14 mouse cellular contexts compared by ENCODE assay signal in genomic region chr9:108052411-108052810, GRCm38 (mm10). TPM values are rescaled to one million over a fixed set of nuclear protein-coding genes. Genes with fewer than 3 reads are reported as not detected.
DNase-seq lines count a peak whose midpoint lies in the region; ATAC-seq lines count a peak whose summit lies in the region.
"Had no signal": no experiment of that assay in that cellular context is flagged by ENCODE, and none has a peak within 500 bp of the region (broad histone marks: within the 10 kb centered on the region; RNA-seq: fewer than 3 reads in every experiment).

No protein-coding gene starts in this region.

- peaks cover 43% of the 10 kb centered on the region for H3K4me1 ChIP-seq in heart, embryonic 15.5 days (replicated peaks)
- peaks cover 33% of the 10 kb centered on the region for H3K4me1 ChIP-seq in midbrain, embryonic 15.5 days
- peaks cover 17% of the 10 kb centered on the region for H3K4me1 ChIP-seq in midbrain, embryonic 11.5 days (ENCODE audit: control insufficient read depth, insufficient read depth, low read length)
- H3K4me1 ChIP-seq in liver, embryonic 13.5 days (replicated peaks): peaks cover 66% of the 10 kb centered on the region
- peaks cover 35% of the 10 kb centered on the region for H3K4me1 ChIP-seq in forebrain, embryonic 12.5 days

- peaks cover 44% of the 10 kb centered on the region; the same call in 1 of the 2 replicates for H3K36me3 ChIP-seq in heart, embryonic 15.5 days
- H3K36me3 ChIP-seq in midbrain, embryonic 15.5 days (replicated peaks): peaks cover 15% of the 10 kb centered on the region; the same call in 1 of the 2 replicates
- peaks cover 8% of the 10 kb centered on the region; the same call in 1 of the 2 replicates for H3K36me3 ChIP-seq in midbrain, embryonic 11.5 days (ENCODE audit: control insufficient read depth, insufficient read depth, low read length)
- peaks cover 72% of the 10 kb centered on the region for H3K36me3 ChIP-seq in liver, embryonic 13.5 days
- H3K36me3 ChIP-seq in forebrain, embryonic 12.5 days (replicated peaks): peaks cover 65% of the 10 kb centered on the region

- H3K4me2 ChIP-seq in heart, embryonic 15.5 days: no peak overlapping the region
- H3K4me2 ChIP-seq in midbrain, embryonic 15.5 days: no peak overlapping the region
- H3K4me2 ChIP-seq in midbrain, embryonic 11.5 days: no peak overlapping the region
- no peak overlapping the region for H3K4me2 ChIP-seq in liver, embryonic 13.5 days
- no peak overlapping the region for H3K4me2 ChIP-seq in forebrain, embryonic 12.5 days

- H3K27me3 ChIP-seq in heart, embryonic 15.5 days: no peaks in the 10 kb centered on the region
- no peaks in the 10 kb centered on the region for H3K27me3 ChIP-seq in midbrain, embryonic 15.5 days (replicated peaks)
- H3K27me3 ChIP-seq in midbrain, embryonic 11.5 days (ENCODE audit: control insufficient read depth, insufficient read depth, low read length): no peaks in the 10 kb centered on the region
- no peaks in the 10 kb centered on the region for H3K27me3 ChIP-seq in liver, embryonic 13.5 days
- no peaks in the 10 kb centered on the region for H3K27me3 ChIP-seq in forebrain, embryonic 12.5 days
- H3K27me3 ChIP-seq: lung, embryonic 15.5 days; midbrain, embryonic 12.5 days had no signal

- H3K9ac ChIP-seq in heart, embryonic 15.5 days: no peak overlapping the region
- no peak overlapping the region for H3K9ac ChIP-seq in midbrain, embryonic 15.5 days
- H3K9ac ChIP-seq in midbrain, embryonic 11.5 days (ENCODE audit: low read length): no peak overlapping the region
- no peak overlapping the region for H3K9ac ChIP-seq in liver, embryonic 13.5 days
- H3K9ac ChIP-seq in forebrain, embryonic 12.5 days: no peak overlapping the region
- H3K9ac ChIP-seq: midbrain, embryonic 12.5 days had no signal

- DNase-seq in heart, postnatal 4 days: no peak
- DNase-seq in midbrain, embryonic 11.5 days (ENCODE audit: low spot score, missing footprints): no peak
- DNase-seq in liver, embryonic 13.5 days: no peak

- 61% methylated on average over 7 of the region's 7 CpGs for WGBS in heart, embryonic 15.5 days
- 77% methylated on average over 7 of the region's 7 CpGs for WGBS in midbrain, embryonic 15.5 days
- 70% methylated on average over 7 of the region's 7 CpGs for WGBS in midbrain, embryonic 11.5 days
- 70% methylated on average over 7 of the region's 7 CpGs for WGBS in liver, embryonic 13.5 days (ENCODE audit: insufficient replicate concordance)
- WGBS in forebrain, embryonic 12.5 days: 75% methylated on average over 7 of the region's 7 CpGs

- H3K4me3 ChIP-seq in heart, embryonic 15.5 days: no peak overlapping the region
- H3K4me3 ChIP-seq in midbrain, embryonic 15.5 days: no peak overlapping the region
- no peak overlapping the region for H3K4me3 ChIP-seq in midbrain, embryonic 11.5 days (ENCODE audit: low read depth, low read length)
- H3K4me3 ChIP-seq in liver, embryonic 13.5 days (replicated peaks): no peak overlapping the region
- H3K4me3 ChIP-seq in forebrain, embryonic 12.5 days (replicated peaks): no peak overlapping the region
- H3K4me3 ChIP-seq: lung, embryonic 15.5 days; midbrain, embryonic 12.5 days had no signal

- no peaks in the 10 kb centered on the region for H3K9me3 ChIP-seq in heart, embryonic 15.5 days (replicated peaks)
- no peaks in the 10 kb centered on the region for H3K9me3 ChIP-seq in midbrain, embryonic 15.5 days
- no peaks in the 10 kb centered on the region for H3K9me3 ChIP-seq in midbrain, embryonic 11.5 days (ENCODE audit: control insufficient read depth, low read length)
- no peaks in the 10 kb centered on the region for H3K9me3 ChIP-seq in liver, embryonic 13.5 days (replicated peaks)
- no peaks in the 10 kb centered on the region for H3K9me3 ChIP-seq in forebrain, embryonic 12.5 days
- H3K9me3 ChIP-seq: forebrain, embryonic 10.5 days; lung, embryonic 15.5 days; midbrain, embryonic 12.5 days had no signal

- ATAC-seq in heart, embryonic 15.5 days (replicated peaks; ENCODE audit: insufficient number of reproducible peaks, insufficient read depth, low FRiP score, low read depth): no peak
- no peak for ATAC-seq in midbrain, embryonic 15.5 days (replicated peaks)
- ATAC-seq in midbrain, embryonic 11.5 days (ENCODE audit: low FRiP score): no peak
- no peak for ATAC-seq in liver, embryonic 13.5 days (ENCODE audit: low read depth)
- ATAC-seq in forebrain, embryonic 12.5 days (ENCODE audit: low FRiP score): no peak
- no peak for ATAC-seq in megakaryocyte progenitor cell, adult 5-6 weeks (replicated peaks; ENCODE audit: poor library complexity)

- peak overlapping the region; percentile 12; the same call in 1 of the 2 replicates for H3K27ac ChIP-seq in heart, embryonic 15.5 days
- H3K27ac ChIP-seq in midbrain, embryonic 15.5 days: peak overlapping the region; percentile 42; the same call in 1 of the 2 replicates
- no peak overlapping the region for H3K27ac ChIP-seq in midbrain, embryonic 11.5 days (ENCODE audit: low read depth, low read length)
- peak overlapping the region; percentile 14; the same call in 1 of the 2 replicates for H3K27ac ChIP-seq in liver, embryonic 13.5 days
- no peak overlapping the region for H3K27ac ChIP-seq in forebrain, embryonic 12.5 days
- H3K27ac ChIP-seq: forebrain, embryonic 10.5 days; midbrain, embryonic 12.5 days had no signal

RNA-seq across cellular contexts. Expression of gene Amigo3, which starts 0.5 kb away (rescaled TPM):
- polyA plus RNA-seq in heart, embryonic 15.5 days (2015; fragmentation: Nextera tagmentation; extraction: Ambion mirVana): 1.5 and 2.3 TPM in 2 replicates
- 1 to 10 TPM; 2.3 to 2.6 TPM for total RNA-seq in heart, postnatal 4 days (2021)
- polyA plus RNA-seq in midbrain, embryonic 15.5 days (2015; fragmentation: Nextera tagmentation; extraction: Ambion mirVana): 3.5 and 3.6 TPM in 2 replicates
- 1.5 and 2.0 TPM in 2 replicates for polyA plus RNA-seq in midbrain, embryonic 11.5 days (2014; fragmentation: Nextera tagmentation; extraction: Ambion mirVana)
- 1.2 and 1.4 TPM in 2 replicates for polyA plus RNA-seq in liver, embryonic 13.5 days (2015; fragmentation: Nextera tagmentation; extraction: Ambion mirVana)
- polyA plus RNA-seq in forebrain, embryonic 12.5 days (2016; fragmentation: Nextera tagmentation; extraction: Ambion mirVana): 3.6 and 3.8 TPM in 2 replicates
- total RNA-seq in megakaryocyte progenitor cell, adult 5-6 weeks (2015): 1.3 TPM in 2 replicates
- 2.0 and 2.6 TPM in 2 replicates for total RNA-seq in megakaryocyte progenitor cell, adult 5-6 weeks (2017)

RNA-seq across cellular contexts. Expression of gene Gmppb, which starts 3.4 kb away (rescaled TPM):
- polyA plus RNA-seq in heart, embryonic 15.5 days (2015; fragmentation: Nextera tagmentation; extraction: Ambion mirVana): 18.3 and 23.8 TPM in 2 replicates
- 10 to 100 TPM; 14.2 to 17.1 TPM for total RNA-seq in heart, postnatal 4 days (2021)
- polyA plus RNA-seq in midbrain, embryonic 15.5 days (2015; fragmentation: Nextera tagmentation; extraction: Ambion mirVana): 19.6 and 22.0 TPM in 2 replicates
- polyA plus RNA-seq in midbrain, embryonic 11.5 days (2014; fragmentation: Nextera tagmentation; extraction: Ambion mirVana): 18.3 and 19.2 TPM in 2 replicates
- 21.0 TPM in 2 replicates for polyA plus RNA-seq in liver, embryonic 13.5 days (2015; fragmentation: Nextera tagmentation; extraction: Ambion mirVana)
- polyA plus RNA-seq in forebrain, embryonic 12.5 days (2016; fragmentation: Nextera tagmentation; extraction: Ambion mirVana): 18.2 and 19.3 TPM in 2 replicates
- total RNA-seq in megakaryocyte progenitor cell, adult 5-6 weeks (2015): 7.4 and 11.7 TPM in 2 replicates
- 42.7 and 43.7 TPM in 2 replicates for total RNA-seq in megakaryocyte progenitor cell, adult 5-6 weeks (2017)

RNA-seq across cellular contexts. Expression of gene Mst1, which starts 27.8 kb away (rescaled TPM):
- 0.81 TPM in 1 of 2 replicates, not detected in the other for polyA plus RNA-seq in heart, embryonic 15.5 days (2015; fragmentation: Nextera tagmentation; extraction: Ambion mirVana)
- not detected for total RNA-seq in heart, postnatal 4 days (2021)
- not detected in 2 replicates for polyA plus RNA-seq in midbrain, embryonic 15.5 days (2015; fragmentation: Nextera tagmentation; extraction: Ambion mirVana)
- polyA plus RNA-seq in midbrain, embryonic 11.5 days (2014; fragmentation: Nextera tagmentation; extraction: Ambion mirVana): 0.47 and 0.78 TPM in 2 replicates
- 15.5 and 18.6 TPM in 2 replicates for polyA plus RNA-seq in liver, embryonic 13.5 days (2015; fragmentation: Nextera tagmentation; extraction: Ambion mirVana)
- polyA plus RNA-seq in forebrain, embryonic 12.5 days (2016; fragmentation: Nextera tagmentation; extraction: Ambion mirVana): 0.27 and 0.41 TPM in 2 replicates
- 0.46 and 3.1 TPM in 2 replicates for total RNA-seq in megakaryocyte progenitor cell, adult 5-6 weeks (2015)
- total RNA-seq in megakaryocyte progenitor cell, adult 5-6 weeks (2017): 0.37 and 0.74 TPM in 2 replicates
- total RNA-seq: heart, postnatal 10 days; layer of hippocampus, adult 8-10 months; left cerebral cortex, postnatal 36 days; neutrophil, adult 5-6 weeks had no signal

RNA-seq across cellular contexts. Expression of gene Rnf123, which starts 30.7 kb away (rescaled TPM):
- polyA plus RNA-seq in heart, embryonic 15.5 days (2015; fragmentation: Nextera tagmentation; extraction: Ambion mirVana): 29.8 and 33.3 TPM in 2 replicates
- total RNA-seq in heart, postnatal 4 days (2021): 10 to 100 TPM; 62.6 to 63.4 TPM
- polyA plus RNA-seq in midbrain, embryonic 15.5 days (2015; fragmentation: Nextera tagmentation; extraction: Ambion mirVana): 54.7 and 55.0 TPM in 2 replicates
- polyA plus RNA-seq in midbrain, embryonic 11.5 days (2014; fragmentation: Nextera tagmentation; extraction: Ambion mirVana): 27.2 and 29.2 TPM in 2 replicates
- polyA plus RNA-seq in liver, embryonic 13.5 days (2015; fragmentation: Nextera tagmentation; extraction: Ambion mirVana): 80.8 and 88.0 TPM in 2 replicates
- polyA plus RNA-seq in forebrain, embryonic 12.5 days (2016; fragmentation: Nextera tagmentation; extraction: Ambion mirVana): 36.9 and 41.2 TPM in 2 replicates
- 34.5 and 35.8 TPM in 2 replicates for total RNA-seq in megakaryocyte progenitor cell, adult 5-6 weeks (2015)
- 18.8 and 34.8 TPM in 2 replicates for total RNA-seq in megakaryocyte progenitor cell, adult 5-6 weeks (2017)

RNA-seq across cellular contexts. Expression of gene Apeh, which starts 42.0 kb away (rescaled TPM):
- polyA plus RNA-seq in heart, embryonic 15.5 days (2015; fragmentation: Nextera tagmentation; extraction: Ambion mirVana): 46.4 and 65.9 TPM in 2 replicates
- 10 to 100 TPM; 42.2 to 45.1 TPM for total RNA-seq in heart, postnatal 4 days (2021)
- 54.7 and 61.3 TPM in 2 replicates for polyA plus RNA-seq in midbrain, embryonic 15.5 days (2015; fragmentation: Nextera tagmentation; extraction: Ambion mirVana)
- polyA plus RNA-seq in midbrain, embryonic 11.5 days (2014; fragmentation: Nextera tagmentation; extraction: Ambion mirVana): 53.0 and 67.3 TPM in 2 replicates
- polyA plus RNA-seq in liver, embryonic 13.5 days (2015; fragmentation: Nextera tagmentation; extraction: Ambion mirVana): 176 and 195 TPM in 2 replicates
- polyA plus RNA-seq in forebrain, embryonic 12.5 days (2016; fragmentation: Nextera tagmentation; extraction: Ambion mirVana): 51.1 and 56.0 TPM in 2 replicates
- 45.9 and 64.3 TPM in 2 replicates for total RNA-seq in megakaryocyte progenitor cell, adult 5-6 weeks (2015)
- 71.0 and 110 TPM in 2 replicates for total RNA-seq in megakaryocyte progenitor cell, adult 5-6 weeks (2017)

Comparison
In these comparisons a context has a peak if more than half of its experiments do, and no peak if none do; other contexts are left out.
1. H3K27ac ChIP-seq: peak in heart, embryonic 15.5 days (single experiment), midbrain, embryonic 15.5 days (single experiment) and liver, embryonic 13.5 days (single experiment); none in midbrain, embryonic 11.5 days (single experiment) and forebrain, embryonic 12.5 days (single experiment).